Mouse (Mus musculus): ENCODE measurements around the gene Gm14325. TPM values are rescaled to one million over a fixed set of nuclear protein-coding genes. Genes with fewer than 3 reads are reported as not detected.
"Not testable (repeated sequence)": the region's sequence is repeated elsewhere in the genome, so short reads cannot be mapped to it uniquely, and the experiment has no call there.

Gene Gm14325
- 16.8 and 24.2 TPM in 2 replicates for total RNA-seq (2014; fragmentation: Nextera tagmentation)
- 11.3 and 17.0 TPM in 2 replicates for total RNA-seq (2017)

- ATAC-seq (replicated peaks; ENCODE audit: poor library complexity, severe bottlenecking), result peak; percentile 81
These were observed at the start of gene Gm14325 for GRCm38 (mm10) chr2:177839901-177840663. Gm14325 (minus strand) TSS chr2:177840336.

GRCm38 (mm10) chr2:177887743-177888142, 47.6 kb upstream of the Gm14325 start:
- ATAC-seq (replicated peaks; ENCODE audit: poor library complexity, severe bottlenecking), result not testable (repeated sequence)

GRCm38 (mm10) chr2:177862254-177862653, 22.1 kb upstream of the Gm14325 start:
- not testable (repeated sequence) for ATAC-seq (replicated peaks; ENCODE audit: poor library complexity, severe bottlenecking)

DNA sequence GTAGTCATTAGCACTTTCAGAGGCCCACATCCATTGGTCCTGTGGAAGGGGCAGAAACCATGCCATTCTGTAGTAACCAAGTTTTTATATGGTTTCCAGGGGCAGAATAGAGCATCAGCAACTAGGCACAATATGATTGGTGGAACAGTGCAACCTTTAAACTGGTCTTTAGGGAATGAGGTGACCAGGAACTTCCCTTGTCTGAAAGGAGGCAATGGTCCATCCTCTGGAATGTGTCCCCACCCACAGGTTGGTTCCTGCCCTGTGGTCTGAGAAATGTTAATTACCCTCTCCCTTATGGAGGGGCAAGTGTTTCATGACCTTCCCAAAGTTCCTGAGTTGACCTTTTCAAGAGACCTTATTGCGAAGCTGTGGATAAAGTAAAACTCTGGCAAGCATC, 3.5 kb upstream of the Gm14325 start:
- ATAC-seq (replicated peaks; ENCODE audit: poor library complexity, severe bottlenecking), result not testable (repeated sequence)

- not testable (repeated sequence) for ATAC-seq (replicated peaks; ENCODE audit: poor library complexity, severe bottlenecking)
These were observed 3.4 kb downstream of the Gm14325 start for GRCm38 (mm10) chr2:177836756-177837155.

DNA sequence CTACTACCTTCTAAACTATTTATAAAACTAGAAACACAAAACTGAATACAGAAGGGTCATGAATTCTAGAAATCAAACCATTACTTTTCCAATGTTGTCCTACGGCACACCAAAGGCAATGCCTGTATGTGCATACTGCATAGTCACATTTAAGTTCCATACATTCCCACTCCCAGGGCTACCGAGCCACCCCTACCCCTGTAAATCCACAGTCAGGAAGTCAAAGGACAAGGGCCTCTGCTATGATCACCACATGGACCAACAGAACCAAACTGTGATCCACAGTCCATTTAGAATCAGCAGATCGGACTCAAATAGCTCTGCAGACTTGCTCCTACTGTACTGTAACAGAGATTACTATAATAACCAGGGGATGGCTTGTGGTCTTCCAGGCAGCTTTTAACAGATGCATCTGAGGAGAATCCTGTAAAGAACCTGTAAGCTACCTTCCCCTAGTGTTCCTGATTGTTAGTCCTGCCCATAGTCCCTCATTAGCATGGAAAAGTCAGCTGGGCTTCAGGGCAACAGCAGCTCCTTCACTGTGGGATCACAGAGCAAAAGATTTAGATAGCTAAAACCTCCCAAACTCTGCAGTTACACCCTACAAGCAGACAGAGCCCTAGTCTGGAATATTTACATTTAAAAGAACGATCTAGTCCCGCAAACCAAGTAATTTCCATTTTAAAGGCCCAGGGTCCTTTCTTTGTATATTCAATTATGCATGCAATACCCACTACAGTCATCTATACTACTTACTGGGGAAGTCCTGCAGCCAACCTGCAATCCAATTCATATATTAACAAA, 4.2 kb downstream of the Gm14325 start:
- ATAC-seq (replicated peaks; ENCODE audit: poor library complexity, severe bottlenecking), result not testable (repeated sequence)

DNA sequence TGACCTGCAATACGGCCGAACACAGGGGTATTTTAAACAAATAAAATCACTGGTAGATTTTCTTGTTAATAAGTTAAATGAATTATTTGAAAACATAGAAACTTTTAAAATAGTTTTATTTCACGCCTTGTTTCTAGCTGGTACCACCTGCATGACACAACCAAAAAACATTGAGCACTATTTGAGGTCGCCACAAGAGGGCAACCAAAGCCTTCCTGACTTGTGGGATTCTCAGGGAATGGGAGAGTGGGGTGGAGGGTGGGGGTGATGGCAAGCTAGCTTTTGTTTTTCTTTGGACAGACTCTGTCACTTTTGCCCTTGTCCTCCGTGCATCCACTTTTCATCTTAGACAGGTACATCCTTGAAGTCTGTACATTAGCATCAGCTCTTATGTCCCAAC, 18.2 kb downstream of the Gm14325 start:
- not testable (repeated sequence) for ATAC-seq (replicated peaks; ENCODE audit: poor library complexity, severe bottlenecking)

GRCm38 (mm10) chr2:177806170-177806569, 34.0 kb downstream of the Gm14325 start:
- not testable (repeated sequence) for ATAC-seq (replicated peaks; ENCODE audit: poor library complexity, severe bottlenecking)

DNA sequence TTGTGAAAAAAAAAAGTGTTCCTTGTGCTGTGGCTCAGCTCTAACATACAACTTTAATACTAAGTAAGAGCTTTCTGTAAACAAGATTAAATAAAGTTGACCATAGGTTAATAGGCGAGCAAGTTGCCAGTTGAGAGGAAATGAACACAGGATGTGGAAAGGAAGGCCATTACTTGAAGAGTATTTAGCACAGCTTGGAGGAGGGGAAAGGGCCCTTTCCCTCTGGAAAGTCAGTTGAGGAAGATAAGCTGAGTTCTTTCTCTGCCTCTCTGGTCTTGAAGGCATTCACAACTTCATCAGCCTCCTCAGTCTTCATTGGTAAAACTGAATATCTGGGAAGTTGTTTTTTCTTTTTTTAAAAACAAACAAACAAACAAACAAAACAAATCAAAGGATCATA, 52.8 kb downstream of the Gm14325 start:
- ATAC-seq (replicated peaks; ENCODE audit: poor library complexity, severe bottlenecking), result not testable (repeated sequence)

Other genes starting within 250 kb of the Gm14325 start
- 1.8 and 4.4 TPM in 2 replicates for gene Gm14322, start 81.0 kb downstream of the Gm14325 start, total RNA-seq (2014; fragmentation: Nextera tagmentation)
- 2.2 and 6.1 TPM in 2 replicates for gene Gm14322, start 81.0 kb downstream of the Gm14325 start, total RNA-seq (2017)
- gene Gm14327, start 56.8 kb upstream of the Gm14325 start, total RNA-seq (2014; fragmentation: Nextera tagmentation), result 21.9 TPM in 1 of 2 replicates, not detected in the other
- gene Gm14327, start 56.8 kb upstream of the Gm14325 start, total RNA-seq (2017), result not detected in 2 replicates
- gene Zfp972, start 85.3 kb upstream of the Gm14325 start, total RNA-seq (2014; fragmentation: Nextera tagmentation), result 1.8 TPM in 1 of 2 replicates, not detected in the other
- gene Zfp972, start 85.3 kb upstream of the Gm14325 start, total RNA-seq (2017), result 6.1 TPM in 1 of 2 replicates, not detected in the other
- gene Gm14326, start 117.0 kb upstream of the Gm14325 start, total RNA-seq (2014; fragmentation: Nextera tagmentation), result 23.9 and 35.8 TPM in 2 replicates
- 27.0 and 35.8 TPM in 2 replicates for gene Gm14326, start 117.0 kb upstream of the Gm14325 start, total RNA-seq (2017)
- 47.6 and 71.8 TPM in 2 replicates for gene Zfp971, start 182.9 kb upstream of the Gm14325 start, total RNA-seq (2014; fragmentation: Nextera tagmentation)
- gene Zfp971, start 182.9 kb upstream of the Gm14325 start, total RNA-seq (2017), result 23.6 and 35.2 TPM in 2 replicates
- gene Zfp931, start 238.1 kb upstream of the Gm14325 start, total RNA-seq (2014; fragmentation: Nextera tagmentation), result 11.5 and 14.1 TPM in 2 replicates
- gene Zfp931, start 238.1 kb upstream of the Gm14325 start, total RNA-seq (2017), result 7.9 and 22.6 TPM in 2 replicates